Mouse (Mus musculus) adrenal gland, postnatal 14 days (tissue): ENCODE results near the gene Vps26c. TPM values are rescaled to one million over a fixed set of nuclear protein-coding genes. Genes with fewer than 3 reads are reported as not detected.

Experiments
- DNase-seq: peaks from one replicate; pipeline ENCODE4 v3.0.0; 2021; ENCODE audit warnings: mixed read lengths
- total RNA-seq: library from RNA; stranded (reverse); gene quantifications from 2 replicates; pipeline ENCODE4 v1.2.3, GENCODE M21; 2021

The Vps26c gene
- total RNA-seq, 1 experiment from 2014 or later: 49.1 TPM

GRCm38 (mm10) chr16:94549813-94550212, 23.2 kb upstream of the Vps26c start:
- no peak for DNase-seq

GRCm38 (mm10) chr16:94545781-94546562, 19.3 kb upstream of the Vps26c start:
- DNase-seq: no peak

- DNase-seq: peak; percentile 38
These were observed 18.0 kb upstream of the Vps26c start for GRCm38 (mm10) chr16:94544540-94545105.

- no peak for DNase-seq
These were observed 16.3 kb upstream of the Vps26c start for GRCm38 (mm10) chr16:94542898-94543297.

- no peak for DNase-seq
These were observed 13.5 kb upstream of the Vps26c start for GRCm38 (mm10) chr16:94540140-94540539.

- peak; percentile 76 for DNase-seq
These were observed 10.5 kb upstream of the Vps26c start for GRCm38 (mm10) chr16:94537159-94537527.

GRCm38 (mm10) chr16:94536417-94537158, 10.0 kb upstream of the Vps26c start:
- DNase-seq: peak; percentile 47

GRCm38 (mm10) chr16:94535716-94536115, 9.1 kb upstream of the Vps26c start:
- DNase-seq: no peak

GRCm38 (mm10) chr16:94533679-94534078, 7.0 kb upstream of the Vps26c start:
- DNase-seq: no peak

- no peak for DNase-seq
These were observed 4.6 kb upstream of the Vps26c start for GRCm38 (mm10) chr16:94531268-94531667.

GRCm38 (mm10) chr16:94527546-94527945, 916 bp upstream of the Vps26c start:
- no peak for DNase-seq

GRCm38 (mm10) chr16:94527152-94527534, 513 bp upstream of the Vps26c start:
- DNase-seq: no peak

GRCm38 (mm10) chr16:94525955-94526343, 681 bp downstream of the Vps26c start:
- no peak for DNase-seq

- DNase-seq: no peak
These were observed 1.9 kb downstream of the Vps26c start for GRCm38 (mm10) chr16:94524691-94525090.

GRCm38 (mm10) chr16:94523594-94524377, 2.8 kb downstream of the Vps26c start:
- DNase-seq: peak; percentile 66

GRCm38 (mm10) chr16:94519028-94519427, 7.6 kb downstream of the Vps26c start:
- DNase-seq: peak; percentile 35

- no peak for DNase-seq
These were observed 9.0 kb downstream of the Vps26c start for GRCm38 (mm10) chr16:94517606-94518005.

- DNase-seq: no peak
These were observed 16.6 kb downstream of the Vps26c start for GRCm38 (mm10) chr16:94509983-94510382.

GRCm38 (mm10) chr16:94508769-94509168, 17.9 kb downstream of the Vps26c start:
- no peak for DNase-seq

GRCm38 (mm10) chr16:94507071-94507470, 19.6 kb downstream of the Vps26c start:
- peak; percentile 25 for DNase-seq

- no peak for DNase-seq
These were observed 22.4 kb downstream of the Vps26c start for GRCm38 (mm10) chr16:94504192-94504591.

GRCm38 (mm10) chr16:94497911-94498310, 28.7 kb downstream of the Vps26c start:
- DNase-seq: peak; percentile 75
